Mouse (Mus musculus): ENCODE measurements at regions not wholly inside any gene's neighbourhood (a gene's known extent, or its start where the extent isn't known, plus 50 kb on each side); places are given as distances from the start of the nearest gene placed in this dataset.

GRCm38 (mm10) chr10:46349613-46350012, 772.0 kb downstream of the Hace1 start:
- DNase-seq, result no peak

GRCm38 (mm10) chr10:46350196-46350595, 772.6 kb downstream of the Hace1 start:
- DNase-seq, result no peak

GRCm38 (mm10) chr10:46356775-46357174, 779.1 kb downstream of the Hace1 start:
- no peak for DNase-seq

GRCm38 (mm10) chr10:46373715-46374475, 796.3 kb downstream of the Hace1 start:
- no peak for DNase-seq

GRCm38 (mm10) chr10:46374646-46375045, 797.0 kb downstream of the Hace1 start:
- no peak for DNase-seq

GRCm38 (mm10) chr10:46397089-46397488, 819.5 kb downstream of the Hace1 start:
- no peak for DNase-seq

GRCm38 (mm10) chr10:46403883-46404282, 826.3 kb downstream of the Hace1 start:
- DNase-seq, result no peak

Measured in right cerebral cortex, adult 18-20 months (tissue).